Mouse (Mus musculus): ENCODE data around the gene Gm28048. TPM values are rescaled to one million over a fixed set of nuclear protein-coding genes. Genes with fewer than 3 reads are reported as not detected.

Gm28048 gene
- polyA plus RNA-seq, 1 experiment from 2014 or later = 5.7 TPM

GRCm38 (mm10) chr11:22931320-22931905 lies 50.5 kb downstream of the Gm28048 start:
- 98% methylated on average over 2 of the region's 2 CpGs for WGBS
- Histone ChIP-seq H3K9me3 (replicated peaks) (no peaks in the 10 kb centered on the region), H3K27me3 (no peaks in the 10 kb centered on the region), H3K4me3 (no peak overlapping the region), H3K9ac (no peak overlapping the region), H3K4me2 (replicated peaks) (no peak overlapping the region), H3K27ac (no peak overlapping the region), H3K36me3 (no peaks in the 10 kb centered on the region), H3K4me1 (peaks cover 5% of the 10 kb centered on the region; the same call in 1 of the 2 replicates)
- ATAC-seq (ENCODE audit: low FRiP score) = no peak

- Histone ChIP-seq H3K4me3 (no peak overlapping the region), H3K27me3 (no peaks in the 10 kb centered on the region), H3K9me3 (replicated peaks) (no peaks in the 10 kb centered on the region), H3K36me3 (no peaks in the 10 kb centered on the region), H3K27ac (no peak overlapping the region), H3K4me2 (replicated peaks) (no peak overlapping the region), H3K4me1 (no peaks in the 10 kb centered on the region), H3K9ac (no peak overlapping the region)
- 84% methylated on average over 2 of the region's 2 CpGs for WGBS
- ATAC-seq (ENCODE audit: low FRiP score) = no peak
Observed at GRCm38 (mm10) chr11:22930129-22930528, 51.8 kb downstream of the Gm28048 start.

- no peak overlapping the region for H3K4me2 ChIP-seq (replicated peaks)
- 80% methylated on average over 8 of the region's 8 CpGs for WGBS
- ATAC-seq (ENCODE audit: low FRiP score) = no peak
Observed at GRCm38 (mm10) chr11:22928586-22929169, 53.2 kb downstream of the Gm28048 start.

GRCm38 (mm10) chr11:22923606-22924005 lies 58.3 kb downstream of the Gm28048 start:
- no peak for ATAC-seq (ENCODE audit: low FRiP score)
- H3K4me1 ChIP-seq = peaks cover 3% of the 10 kb centered on the region; the same call in 1 of the 2 replicates
- 70% methylated on average over 2 of the region's 2 CpGs for WGBS

More at GRCm38 (mm10) chr11:22928586-22929169, 53.2 kb downstream of the Gm28048 start:
- H3K4me1 ChIP-seq = peaks cover 3% of the 10 kb centered on the region; the same call in 1 of the 2 replicates
- no peaks in the 10 kb centered on the region for H3K27me3 ChIP-seq
- H3K9ac ChIP-seq = no peak overlapping the region
- H3K36me3 ChIP-seq = no peaks in the 10 kb centered on the region
- H3K9me3 ChIP-seq (replicated peaks) = no peaks in the 10 kb centered on the region
- no peak overlapping the region for H3K27ac ChIP-seq
- no peak overlapping the region for H3K4me3 ChIP-seq

GRCm38 (mm10) chr11:22922546-22922945 lies 59.3 kb downstream of the Gm28048 start:
- H3K9me3 ChIP-seq (replicated peaks) = no peaks in the 10 kb centered on the region
- no peaks in the 10 kb centered on the region for H3K27me3 ChIP-seq
- H3K36me3 ChIP-seq = no peaks in the 10 kb centered on the region
- H3K27ac ChIP-seq = no peak overlapping the region
- no peak overlapping the region for H3K9ac ChIP-seq
- ATAC-seq (ENCODE audit: low FRiP score) = no peak
- H3K4me2 ChIP-seq (replicated peaks) = no peak overlapping the region
- WGBS = 87% methylated on average over 2 of the region's 2 CpGs
- no peak overlapping the region for H3K4me3 ChIP-seq
- H3K4me1 ChIP-seq = peaks cover 3% of the 10 kb centered on the region; the same call in 1 of the 2 replicates

More at GRCm38 (mm10) chr11:22923606-22924005, 58.3 kb downstream of the Gm28048 start:
- Histone ChIP-seq H3K27ac (no peak overlapping the region), H3K9me3 (replicated peaks) (no peaks in the 10 kb centered on the region), H3K9ac (no peak overlapping the region), H3K27me3 (no peaks in the 10 kb centered on the region), H3K4me3 (no peak overlapping the region), H3K36me3 (no peaks in the 10 kb centered on the region), H3K4me2 (replicated peaks) (no peak overlapping the region)

- no peak for ATAC-seq (ENCODE audit: low FRiP score)
- no peak overlapping the region for H3K27ac ChIP-seq
- H3K36me3 ChIP-seq = no peaks in the 10 kb centered on the region
- no peaks in the 10 kb centered on the region for H3K27me3 ChIP-seq
- H3K4me2 ChIP-seq (replicated peaks) = no peak overlapping the region
- no peaks in the 10 kb centered on the region for H3K9me3 ChIP-seq (replicated peaks)
- no peak overlapping the region for H3K9ac ChIP-seq
- H3K4me3 ChIP-seq = no peak overlapping the region
- 73% methylated on average over 2 of the region's 2 CpGs for WGBS
- H3K4me1 ChIP-seq = peaks cover 3% of the 10 kb centered on the region; the same call in 1 of the 2 replicates
Observed at GRCm38 (mm10) chr11:22919336-22919735, 62.6 kb downstream of the Gm28048 start.

GRCm38 (mm10) chr11:22917786-22918185 lies 64.1 kb downstream of the Gm28048 start:
- H3K27me3 ChIP-seq = no peaks in the 10 kb centered on the region
- no peak overlapping the region for H3K4me3 ChIP-seq
- no peak overlapping the region for H3K4me2 ChIP-seq (replicated peaks)
- H3K27ac ChIP-seq = no peak overlapping the region
- no peak overlapping the region for H3K9ac ChIP-seq
- no peaks in the 10 kb centered on the region for H3K4me1 ChIP-seq
- ATAC-seq (ENCODE audit: low FRiP score) = no peak
- H3K36me3 ChIP-seq = no peaks in the 10 kb centered on the region
- H3K9me3 ChIP-seq (replicated peaks) = no peaks in the 10 kb centered on the region
- 87% methylated on average over 7 of the region's 7 CpGs for WGBS

- H3K4me2 ChIP-seq (replicated peaks) = no peak overlapping the region
- no peaks in the 10 kb centered on the region for H3K36me3 ChIP-seq
- H3K9me3 ChIP-seq (replicated peaks) = no peaks in the 10 kb centered on the region
- 89% methylated on average over 4 of the region's 4 CpGs for WGBS
- no peak overlapping the region for H3K9ac ChIP-seq
- H3K4me1 ChIP-seq = no peaks in the 10 kb centered on the region
- no peak overlapping the region for H3K27ac ChIP-seq
- H3K27me3 ChIP-seq = no peaks in the 10 kb centered on the region
- no peak overlapping the region for H3K4me3 ChIP-seq
- ATAC-seq (ENCODE audit: low FRiP score) = no peak
Observed at GRCm38 (mm10) chr11:22913744-22914143, 68.1 kb downstream of the Gm28048 start.

- ATAC-seq (ENCODE audit: low FRiP score) = no peak
- Histone ChIP-seq H3K27ac (no peak overlapping the region), H3K9ac (no peak overlapping the region), H3K4me1 (no peaks in the 10 kb centered on the region), H3K36me3 (no peaks in the 10 kb centered on the region), H3K4me3 (no peak overlapping the region), H3K27me3 (no peaks in the 10 kb centered on the region), H3K9me3 (replicated peaks) (no peaks in the 10 kb centered on the region), H3K4me2 (replicated peaks) (no peak overlapping the region)
- WGBS = 93% methylated on average over 7 of the region's 7 CpGs
Observed at GRCm38 (mm10) chr11:22911831-22912230, 70.1 kb downstream of the Gm28048 start.

- Histone ChIP-seq H3K9me3 (replicated peaks) (no peaks in the 10 kb centered on the region), H3K4me2 (replicated peaks) (no peak overlapping the region), H3K9ac (no peak overlapping the region), H3K36me3 (no peaks in the 10 kb centered on the region), H3K27me3 (no peaks in the 10 kb centered on the region), H3K4me1 (no peaks in the 10 kb centered on the region), H3K27ac (no peak overlapping the region), H3K4me3 (no peak overlapping the region)
- ATAC-seq (ENCODE audit: low FRiP score) = no peak
Observed at GRCm38 (mm10) chr11:22906453-22906865, 75.4 kb downstream of the Gm28048 start.

GRCm38 (mm10) chr11:22902923-22903322 lies 79.0 kb downstream of the Gm28048 start:
- Histone ChIP-seq H3K9me3 (replicated peaks) (no peaks in the 10 kb centered on the region), H3K9ac (no peak overlapping the region), H3K4me2 (replicated peaks) (no peak overlapping the region), H3K27ac (no peak overlapping the region), H3K4me1 (no peaks in the 10 kb centered on the region), H3K4me3 (no peak overlapping the region), H3K27me3 (no peaks in the 10 kb centered on the region), H3K36me3 (no peaks in the 10 kb centered on the region)
- 87% methylated on average over 2 of the region's 2 CpGs for WGBS
- no peak for ATAC-seq (ENCODE audit: low FRiP score)

- H3K4me1 ChIP-seq = no peaks in the 10 kb centered on the region
- no peak overlapping the region for H3K4me3 ChIP-seq
- no peak overlapping the region for H3K9ac ChIP-seq
- no peaks in the 10 kb centered on the region for H3K36me3 ChIP-seq
- no peak overlapping the region for H3K27ac ChIP-seq
- no peak for ATAC-seq (ENCODE audit: low FRiP score)
- no peak overlapping the region for H3K4me2 ChIP-seq (replicated peaks)
- H3K9me3 ChIP-seq (replicated peaks) = no peaks in the 10 kb centered on the region
- 78% methylated on average over 3 of the region's 3 CpGs for WGBS
- H3K27me3 ChIP-seq = no peaks in the 10 kb centered on the region
Observed at GRCm38 (mm10) chr11:22900041-22900440, 81.8 kb downstream of the Gm28048 start.

- H3K9ac ChIP-seq = no peak overlapping the region
- no peak for ATAC-seq (ENCODE audit: low FRiP score)
- no peak overlapping the region for H3K4me3 ChIP-seq
- H3K9me3 ChIP-seq (replicated peaks) = no peaks in the 10 kb centered on the region
- no peak overlapping the region for H3K4me2 ChIP-seq (replicated peaks)
- H3K27me3 ChIP-seq = no peaks in the 10 kb centered on the region
- H3K27ac ChIP-seq = no peak overlapping the region
- no peaks in the 10 kb centered on the region for H3K4me1 ChIP-seq
- no peaks in the 10 kb centered on the region for H3K36me3 ChIP-seq
- WGBS = 91% methylated on average over 4 of the region's 4 CpGs
Observed at GRCm38 (mm10) chr11:22897642-22898041, 84.2 kb downstream of the Gm28048 start.

All from hindbrain, embryonic 12.5 days (tissue).